Mouse (Mus musculus): ENCODE data around the gene Cdx2.

- TF ChIP-seq EP300 (IDR thresholded peaks at IDR 0.05; ENCODE audit: low read depth) (no peak), CTCF (IDR thresholded peaks at IDR 0.05; ENCODE audit: low read depth) (peak; percentile 73)
Observed at GRCm38 (mm10) chr5:147299255-147300000, 7.6 kb downstream of the Cdx2 start.
